Mouse (Mus musculus): Measurements from ENCODE around the gene Mboat2.

- TF ChIP-seq EP300 (IDR thresholded peaks at IDR 0.05; ENCODE audit: insufficient read depth, low read depth, low read length) (no peak), POLR2A (IDR thresholded peaks at IDR 0.05; ENCODE audit: insufficient read depth, low read depth, low read length) (no peak), CTCF (IDR thresholded peaks at IDR 0.05) (no peak)
Observed at GRCm38 (mm10) chr12:24831964-24832427, 1.3 kb downstream of the Mboat2 start.
